Mouse (Mus musculus) heart, adult 2 months (tissue): ENCODE results near the gene Angptl8. TPM values are rescaled to one million over a fixed set of nuclear protein-coding genes. Genes with fewer than 3 reads are reported as not detected.
"Not testable (repeated sequence)": the region's sequence is repeated elsewhere in the genome, so short reads cannot be mapped to it uniquely, and the experiment has no call there.

Source experiments
- DNase-seq, 2 experiments: peaks; one replicate each; pipeline ENCODE4 v3.0.0; 2021
- H3K27ac ChIP-seq: fragments of 200-600 bp; 2 replicates; pipeline ENCODE4 v1.8.1; 2022
- H3K27me3 ChIP-seq: fragments of 200-500 bp; 2 replicates; pipeline ENCODE4 v1.6.1; 2012; ENCODE audit warnings: mild to moderate bottlenecking, low read length, inconsistent platforms, mixed read lengths; ENCODE audit not compliant: control insufficient read depth, insufficient read depth
- H3K36me3 ChIP-seq: fragments of 200-500 bp; 2 replicates; pipeline ENCODE4 v1.6.1; 2012; ENCODE audit warnings: low read length, inconsistent platforms; ENCODE audit not compliant: control insufficient read depth, insufficient read depth
- H3K4me1 ChIP-seq: fragments of 200-500 bp; 2 replicates; pipeline ENCODE4 v1.6.1; 2011; ENCODE audit warnings: low read length; ENCODE audit not compliant: control insufficient read depth, insufficient read depth
- H3K4me3 ChIP-seq: fragments of 200-600 bp; 2 replicates; pipeline ENCODE4 v1.8.1; 2022
- H3K79me2 ChIP-seq: fragments of 200-500 bp; replicated peaks from 2 replicates; pipeline ENCODE4 v1.6.1; 2012; ENCODE audit warnings: mild to moderate bottlenecking, inconsistent platforms, low read length, moderate library complexity, mixed read lengths; ENCODE audit not compliant: control insufficient read depth, insufficient read depth
- H3K9ac ChIP-seq: fragments of 200-500 bp; 2 replicates; pipeline ENCODE4 v1.6.1; 2012; ENCODE audit warnings: low read depth, mild to moderate bottlenecking, control low read depth, inconsistent platforms, low read length, mixed read lengths
- CTCF ChIP-seq: fragments of 200-600 bp; IDR thresholded peaks from 2 replicates; pipeline ENCODE4 v1.8.1; 2022; ENCODE audit warnings: antibody characterized with exemption, mild to moderate bottlenecking, moderate library complexity
- EP300 ChIP-seq: fragments of 200-500 bp; IDR thresholded peaks from 2 replicates; pipeline ENCODE4 v1.6.1; 2011; ENCODE audit warnings: low read depth, low read length, control low read depth; ENCODE audit not compliant: insufficient read depth
- POLR2A ChIP-seq: fragments of 200-500 bp; IDR thresholded peaks from 2 replicates; pipeline ENCODE4 v1.6.1; 2011; ENCODE audit warnings: mild to moderate bottlenecking, low read depth, low read length, control low read depth; ENCODE audit not compliant: insufficient read depth
- WGBS: fragments of 180-500 bp; shearing (Covaris S2); methylation state at CpG from one replicate; pipeline ENCODE4 v1.1.7; 2018; 5-methylcytosine and 5-hydroxymethylcytosine counted together
- intact Hi-C: fragments of 180-260 bp; cut with DNase I; formaldehyde crosslinking; loops from one replicate; pipeline ENCODE4 v1.15.1; 2025
- long read RNA-seq: library from polyadenylated mRNA; stranded (forward); transcript quantifications from one replicate; pipeline ENCODE4 v2.0.0, GENCODE M21; 2021
- polyA plus RNA-seq: library from polyadenylated mRNA; depleted of rRNA; stranded (reverse); fragments of >200 nt; gene quantifications from 2 replicates; pipeline ENCODE4 v1.2.3, GENCODE M21; 2012; rRNA removed
- total RNA-seq, 2 experiments: library from RNA; stranded (reverse); gene quantifications; 2 replicates each; pipeline ENCODE4 v1.2.3; 2021

Angptl8 gene
- not detected for total RNA-seq
- polyA plus RNA-seq = 0.41 and 2.4 TPM in 2 replicates
- long read RNA-seq = 0 reads

DNA sequence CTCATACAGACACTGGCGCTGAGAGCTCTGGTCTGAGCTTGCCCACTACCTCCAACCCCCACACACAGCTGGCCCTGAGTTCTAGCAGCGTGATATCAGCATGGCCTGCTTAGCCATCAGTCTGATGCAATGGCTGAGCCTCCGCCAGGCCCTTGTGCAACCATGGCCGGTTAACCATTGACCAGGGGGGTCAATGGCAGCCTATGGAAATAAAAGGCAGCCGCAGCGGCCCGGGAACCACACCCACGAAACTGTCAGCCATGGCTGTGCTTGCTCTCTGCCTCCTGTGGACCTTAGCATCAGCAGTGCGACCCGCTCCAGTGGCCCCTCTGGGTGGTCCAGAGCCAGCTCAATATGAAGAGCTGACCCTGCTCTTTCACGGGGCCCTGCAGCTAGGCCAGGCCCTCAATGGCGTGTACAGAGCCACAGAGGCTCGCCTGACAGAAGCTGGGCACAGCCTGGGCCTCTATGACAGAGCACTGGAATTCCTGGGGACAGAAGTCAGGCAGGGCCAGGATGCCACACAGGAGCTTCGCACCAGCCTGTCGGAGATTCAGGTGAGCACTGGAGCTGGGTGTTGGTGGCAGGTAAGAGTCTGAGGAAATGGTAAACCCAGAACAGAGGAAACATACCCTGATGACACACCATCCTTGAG is at the start of gene Angptl8:
Gene Angptl8 (plus strand): TSS at position 253 of the 655 bp plus-strand sequence.
- intact Hi-C loops = no loop called here

DNA sequence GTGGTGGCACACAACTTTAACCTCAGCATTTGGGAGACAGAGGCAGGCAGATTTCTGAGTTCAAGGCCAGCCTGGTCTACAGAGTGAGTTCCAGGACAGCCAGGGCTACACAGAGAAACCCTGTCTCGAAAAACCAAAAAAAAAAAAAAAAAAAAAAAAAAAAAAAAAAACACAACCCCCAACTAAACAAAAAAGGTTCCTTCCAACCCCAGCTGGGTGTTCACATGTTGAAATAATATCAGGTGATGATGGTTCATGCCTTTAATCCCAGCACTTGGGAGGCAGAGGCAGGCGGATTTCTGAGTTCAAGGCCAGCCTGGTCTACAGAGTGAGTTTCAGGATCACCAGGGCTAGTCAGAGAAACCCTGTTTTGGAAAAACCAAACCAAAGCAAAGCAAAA is 49.0 kb upstream of the Angptl8 start:
- H3K9ac ChIP-seq, H3K36me3 ChIP-seq, intact Hi-C loops, H3K27ac ChIP-seq, DNase-seq, H3K4me1 ChIP-seq, H3K27me3 ChIP-seq, H3K79me2 ChIP-seq, H3K4me3 ChIP-seq: not testable (repeated sequence)
- 66% methylated on average over 2 of the region's 2 CpGs for WGBS

More for the DNA sequence above, at the start of gene Angptl8:
- Histone ChIP-seq H3K27me3 (no peaks in the 10 kb centered on the region), H3K4me3 (no peak within 1 kb of the TSS), H3K79me2 (no peaks in the 10 kb centered on the region), H3K27ac (no peak within 1 kb of the TSS), H3K36me3 (no peaks in the 10 kb centered on the region), H3K4me1 (no peaks in the 10 kb centered on the region; the same call in 1 of the 2 replicates), H3K9ac (no peak within 1 kb of the TSS)
- peak; percentile 76 to 78 for DNase-seq
- WGBS = 88% methylated on average over 15 of the region's 15 CpGs
- TF ChIP-seq EP300 (no peak), CTCF (no peak), POLR2A (no peak)

DNA sequence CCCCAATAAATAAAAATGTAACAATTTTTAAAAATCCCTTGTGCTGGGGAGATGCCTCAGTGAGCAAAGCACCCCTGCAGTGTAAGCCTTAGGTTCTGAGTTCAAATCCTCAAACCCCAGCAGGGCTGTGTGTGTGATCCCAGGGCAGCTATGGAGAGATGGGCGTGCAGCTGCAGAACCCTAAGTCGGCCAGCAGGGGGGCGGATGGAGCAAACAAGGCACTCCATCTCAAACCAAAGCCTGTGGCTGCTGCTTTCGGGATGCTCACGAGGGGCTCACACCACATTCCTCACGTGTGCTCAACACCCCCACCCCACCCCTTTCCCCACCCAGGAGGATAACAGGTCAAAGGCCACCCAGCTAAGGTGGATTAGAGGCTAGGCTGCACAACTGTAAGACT is 48.4 kb upstream of the Angptl8 start:
- peaks cover 1% of the 10 kb centered on the region; the same call in 1 of the 2 replicates for H3K79me2 ChIP-seq
- peak; percentile 71 to 83 for DNase-seq
- intact Hi-C loops = loop anchor here (1.0 kb wide), 1 partner anchor 17 kb away; no protein-coding TSS in a partner anchor
- peaks cover 13% of the 10 kb centered on the region for H3K4me1 ChIP-seq
- H3K27ac ChIP-seq = peak overlapping the region; percentile 33; the same call in 1 of the 2 replicates
- 8% methylated on average over 6 of the region's 6 CpGs for WGBS
- H3K36me3 ChIP-seq = peaks cover 5% of the 10 kb centered on the region
- no peaks in the 10 kb centered on the region for H3K27me3 ChIP-seq
- no peak overlapping the region for H3K4me3 ChIP-seq
- no peak overlapping the region for H3K9ac ChIP-seq
- TF ChIP-seq POLR2A = no peak
- TF ChIP-seq CTCF = peak; percentile 93
- 0 out of 2 replicates have a peak, but pooled peaks have one; percentile 39 for TF ChIP-seq EP300

DNA sequence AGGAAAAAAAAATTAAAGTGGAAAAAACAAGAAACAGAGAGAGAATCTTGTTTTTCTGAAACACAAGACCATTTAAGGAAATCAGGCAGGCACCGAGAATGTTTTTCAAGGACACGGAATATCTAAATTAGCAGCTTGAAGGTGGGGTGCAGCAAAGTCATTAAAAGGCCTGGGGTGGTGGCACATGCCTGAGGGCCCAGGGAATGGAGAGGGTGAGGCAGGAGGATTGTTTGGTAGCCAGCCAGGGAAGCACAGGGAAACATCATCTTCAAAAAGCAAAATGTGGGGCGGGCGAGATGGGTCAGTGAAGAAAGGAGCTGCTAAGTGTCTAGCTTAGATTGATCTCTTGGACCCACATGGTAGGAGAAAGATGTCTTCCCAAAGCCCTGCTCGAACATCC is 47.7 kb upstream of the Angptl8 start:
- peak overlapping the region; percentile 3; the same call in 1 of the 2 replicates for H3K9ac ChIP-seq
- intact Hi-C loops = loop anchor here (1.0 kb wide), 1 partner anchor 17 kb away; no protein-coding TSS in a partner anchor
- peak overlapping the region; percentile 47 for H3K27ac ChIP-seq
- peaks cover 16% of the 10 kb centered on the region for H3K4me1 ChIP-seq
- no peak for DNase-seq
- no peak for TF ChIP-seq POLR2A
- no peak for TF ChIP-seq EP300
- TF ChIP-seq CTCF = no peak
- H3K4me3 ChIP-seq = no peak overlapping the region
- peaks cover 8% of the 10 kb centered on the region; the same call in 1 of the 2 replicates for H3K36me3 ChIP-seq
- H3K79me2 ChIP-seq = peaks cover 1% of the 10 kb centered on the region; the same call in 1 of the 2 replicates
- H3K27me3 ChIP-seq = no peaks in the 10 kb centered on the region
- 64% methylated on average over 5 of the region's 5 CpGs for WGBS

DNA sequence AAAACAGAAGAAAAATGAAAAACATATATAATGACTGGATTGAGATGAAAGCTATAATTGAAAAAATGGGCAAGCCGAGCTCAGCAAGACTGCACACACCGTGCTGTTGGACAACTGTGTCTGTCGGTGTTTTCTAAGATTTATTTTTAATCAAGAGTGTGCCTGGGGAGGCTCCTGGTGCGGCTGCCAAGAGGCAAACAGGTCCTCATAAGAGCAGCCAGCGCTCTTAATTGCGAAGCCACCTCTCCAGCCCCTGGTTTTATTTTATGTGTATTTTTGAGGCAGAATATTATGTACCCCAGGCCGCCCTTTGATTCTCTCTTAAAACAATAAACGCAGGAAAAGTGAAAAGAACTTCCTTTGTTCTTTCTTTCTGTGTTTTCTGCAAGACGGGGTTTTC is 47.1 kb upstream of the Angptl8 start:
- H3K79me2 ChIP-seq = peaks cover 1% of the 10 kb centered on the region; the same call in 1 of the 2 replicates
- H3K36me3 ChIP-seq = peaks cover 13% of the 10 kb centered on the region
- H3K4me1 ChIP-seq = peaks cover 19% of the 10 kb centered on the region
- peak overlapping the region; percentile 47 for H3K27ac ChIP-seq
- no peak for DNase-seq
- WGBS = 51% methylated on average over 9 of the region's 9 CpGs
- TF ChIP-seq EP300 = no peak
- TF ChIP-seq CTCF = no peak
- no peak for TF ChIP-seq POLR2A
- no peak overlapping the region for H3K9ac ChIP-seq
- intact Hi-C loops = no loop called here
- H3K27me3 ChIP-seq = no peaks in the 10 kb centered on the region
- H3K4me3 ChIP-seq = no peak overlapping the region

DNA sequence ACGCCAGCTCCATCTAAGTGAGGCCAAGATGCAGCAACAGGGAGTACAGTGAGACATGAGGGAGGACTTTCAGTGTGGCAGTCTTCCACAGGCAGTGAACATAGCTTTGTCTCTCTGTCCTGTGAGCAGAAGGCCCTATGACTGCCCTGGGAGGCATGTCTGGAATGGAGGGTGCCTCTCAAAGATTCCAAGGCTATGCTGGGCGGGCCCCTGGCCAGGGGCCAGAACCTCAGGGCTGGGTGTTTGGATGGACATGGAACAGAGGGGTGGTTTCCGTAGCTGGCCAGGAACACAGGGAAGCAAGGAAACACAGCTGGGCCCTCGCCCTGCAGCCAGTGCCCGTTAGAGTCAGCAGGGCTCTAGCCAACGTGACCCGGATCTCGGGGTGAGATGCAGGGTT is 43.4 kb upstream of the Angptl8 start:
- Histone ChIP-seq H3K36me3 (peaks cover 13% of the 10 kb centered on the region), H3K4me1 (peaks cover 24% of the 10 kb centered on the region), H3K9ac (no peak overlapping the region), H3K79me2 (peaks cover 3% of the 10 kb centered on the region; the same call in 1 of the 2 replicates), H3K27ac (peak overlapping the region; percentile 62), H3K4me3 (no peak overlapping the region), H3K27me3 (no peaks in the 10 kb centered on the region)
- 9% methylated on average over 8 of the region's 8 CpGs for WGBS
- intact Hi-C loops = no loop called here
- peak; percentile 71 to 80 for DNase-seq
- TF ChIP-seq CTCF = no peak
- TF ChIP-seq POLR2A = peak; percentile 27; the same call in 1 of the 2 replicates
- peak; percentile 65; the same call in 1 of the 2 replicates for TF ChIP-seq EP300
